Mouse (Mus musculus) adrenal gland, postnatal 36 days (tissue): ENCODE data around the gene Fcnb. TPM values are rescaled to one million over a fixed set of nuclear protein-coding genes. Genes with fewer than 3 reads are reported as not detected.

Experiments
- DNase-seq, 2 experiments: peaks; one replicate each; pipeline ENCODE4 v3.0.0; 2021; ENCODE audit warnings: mixed read lengths in 1 of 2
- total RNA-seq, 2 experiments: library from RNA; stranded (reverse); gene quantifications; 2 replicates each; pipeline ENCODE4 v1.2.3; 2021

Fcnb gene
- total RNA-seq, 2 experiments from 2014 or later = not detected

DNA sequence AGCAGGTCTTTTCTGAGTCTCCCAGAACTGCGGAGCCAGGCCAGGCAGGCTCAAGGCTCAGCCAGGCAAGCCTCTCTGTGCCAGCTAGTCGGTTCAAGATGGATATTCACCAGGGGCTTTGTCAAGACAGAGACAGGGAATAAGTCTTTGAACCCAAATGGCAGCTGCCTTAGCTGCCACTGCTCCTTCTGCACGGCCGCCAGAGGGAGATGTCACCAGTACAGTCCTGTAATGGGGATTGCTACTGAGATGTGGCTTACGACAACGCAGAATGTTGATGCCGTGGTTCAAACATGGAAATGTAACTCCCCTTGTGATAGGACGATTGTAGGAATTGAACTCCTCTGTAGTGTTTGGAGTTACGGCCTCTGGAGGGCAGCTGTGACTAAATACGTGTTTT, 1.4 kb upstream of the Fcnb start:
- peak in 1 of 2 experiments; percentile 32 for DNase-seq

DNA sequence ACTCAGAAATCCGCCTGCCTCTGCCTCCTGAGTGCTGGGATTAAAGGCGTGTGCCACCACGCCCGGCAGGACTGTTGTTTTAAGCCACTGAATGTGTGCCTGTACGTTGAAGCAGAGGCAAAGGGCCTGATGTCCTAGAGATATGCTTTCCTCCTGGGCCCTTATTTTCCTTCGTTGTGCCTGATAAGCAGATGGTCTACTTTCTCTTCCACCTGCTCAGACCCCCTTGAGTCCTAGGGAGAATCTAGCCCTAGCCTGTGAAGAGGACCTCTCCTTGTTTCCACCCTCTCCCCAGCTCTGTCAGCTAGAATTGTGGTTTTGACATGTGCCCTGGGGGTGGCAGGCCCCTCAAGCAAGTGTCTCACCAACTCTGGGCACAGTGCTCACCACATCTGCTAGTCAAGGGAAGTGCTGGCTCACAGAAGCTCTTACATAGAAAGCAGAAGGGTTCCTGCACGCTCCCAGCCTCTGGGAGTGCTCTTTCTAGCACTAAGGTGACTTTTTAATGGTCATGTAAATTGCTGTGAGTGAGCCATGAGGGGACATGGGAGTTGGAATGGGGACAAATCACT, 9.0 kb downstream of the Fcnb start:
- no peak for DNase-seq

DNA sequence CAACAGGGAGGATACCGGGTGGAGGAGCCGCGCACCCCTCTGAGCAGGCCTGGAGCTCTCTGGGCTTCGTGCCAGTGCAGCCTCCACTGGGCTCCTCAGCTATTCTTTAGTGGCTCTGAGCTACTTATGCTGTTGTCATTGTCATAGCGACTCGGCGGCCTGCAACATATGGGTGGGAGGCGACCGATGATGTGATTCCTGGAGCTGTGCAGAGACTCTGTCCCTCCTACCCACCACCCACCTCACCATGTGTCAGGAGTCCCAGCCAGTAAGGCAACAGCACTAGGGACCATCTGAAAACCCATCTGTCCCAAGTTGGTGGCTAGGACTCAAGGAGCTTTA, 16.2 kb downstream of the Fcnb start:
- no peak for DNase-seq

DNA sequence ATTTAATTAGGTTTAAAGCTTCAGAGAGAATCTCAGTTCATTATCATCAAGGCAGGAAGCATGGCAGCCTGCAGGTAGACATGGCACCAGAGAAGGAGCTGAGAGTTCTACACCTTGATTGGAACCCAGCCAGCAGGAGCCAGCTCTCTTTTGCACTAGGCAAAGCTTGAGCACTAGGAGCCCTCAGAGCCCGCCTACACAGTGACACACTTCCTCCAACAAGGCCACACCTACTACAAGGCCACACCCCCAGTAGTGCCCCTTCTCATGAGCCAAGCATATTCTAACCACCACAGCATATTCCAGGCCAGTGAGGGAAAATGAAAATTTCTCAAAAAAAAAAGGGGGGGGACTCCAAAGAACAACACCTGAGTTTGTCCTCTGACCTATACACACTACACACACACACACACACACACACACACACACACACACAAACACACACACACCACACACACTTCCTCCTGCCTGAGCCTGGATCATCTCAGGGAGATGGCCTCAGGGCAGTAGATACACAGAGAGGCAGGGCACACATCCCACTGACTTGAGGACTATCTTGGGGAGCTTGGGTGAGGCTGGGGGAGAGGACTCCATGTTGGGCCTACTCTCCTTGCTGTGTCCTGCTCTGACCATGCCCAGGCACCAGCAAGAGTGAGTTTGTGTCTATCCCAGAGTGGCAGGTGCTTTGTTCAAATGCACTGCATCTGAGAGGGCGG, 16.7 kb downstream of the Fcnb start:
- DNase-seq = no peak

DNA sequence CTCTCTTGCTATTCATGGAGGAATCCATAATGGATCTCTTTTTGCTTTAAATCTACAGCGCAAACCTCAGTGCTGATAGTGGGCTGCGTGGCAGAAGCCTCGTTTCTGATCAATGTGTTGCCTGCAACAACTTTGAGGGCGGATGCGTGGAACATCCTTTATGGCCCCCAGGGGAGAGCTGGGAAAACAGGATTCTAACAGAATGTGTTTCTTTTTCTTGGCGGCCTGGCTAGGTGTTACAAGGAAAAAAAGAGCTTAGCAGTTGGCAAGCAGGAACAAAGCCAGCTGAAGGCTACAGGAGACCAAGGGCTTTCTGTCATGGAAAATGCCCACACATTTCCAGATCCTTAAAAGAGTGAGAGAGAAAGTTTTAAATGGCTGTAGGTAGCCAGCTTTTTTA, 17.5 kb downstream of the Fcnb start:
- no peak for DNase-seq

DNA sequence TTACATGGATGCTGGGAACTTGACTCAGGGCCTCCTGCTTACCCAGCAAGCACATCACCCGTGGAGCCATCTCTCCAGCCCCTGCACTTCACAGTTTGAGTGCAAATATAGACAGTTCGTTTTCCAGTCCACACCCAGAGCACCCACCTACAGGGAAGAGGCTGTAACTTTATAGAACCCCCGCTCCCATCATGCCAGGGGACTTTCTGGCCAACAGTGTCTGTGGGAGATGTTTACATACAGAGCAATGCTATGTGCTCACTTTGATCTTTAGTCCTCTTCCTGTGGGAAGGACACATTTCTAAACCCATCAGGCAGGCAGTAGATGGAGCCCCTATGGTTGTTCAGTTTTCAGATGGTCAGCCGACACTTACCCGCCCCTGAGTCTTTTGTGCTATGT, 18.0 kb downstream of the Fcnb start:
- no peak for DNase-seq

DNA sequence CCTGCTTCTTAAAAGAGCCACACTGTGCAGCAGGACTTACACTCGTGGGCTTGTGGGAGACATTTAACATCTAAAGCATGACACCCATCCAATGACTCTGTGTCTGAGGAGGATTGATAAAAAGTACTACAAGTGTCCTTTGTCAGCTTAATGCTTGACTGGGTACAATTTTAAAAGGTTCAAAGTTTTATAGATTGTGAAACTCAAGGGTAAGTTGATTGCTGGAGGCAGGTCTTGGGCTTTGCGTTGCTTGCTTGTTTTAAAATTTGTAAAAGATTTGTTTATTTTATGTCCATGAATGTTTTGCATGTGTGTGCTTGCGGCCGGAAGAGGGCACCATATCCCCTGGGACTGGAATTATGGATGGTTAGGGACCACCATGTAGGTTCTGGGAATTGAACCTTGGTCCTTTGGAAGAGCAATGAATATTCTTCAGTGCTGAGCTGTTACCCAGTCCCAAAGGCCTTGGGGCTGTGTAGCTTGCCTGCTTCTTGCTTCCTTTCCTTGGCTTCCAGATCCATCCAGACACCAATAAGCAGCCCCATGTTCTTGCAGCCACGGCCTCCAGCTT, 19.5 kb downstream of the Fcnb start:
- DNase-seq = no peak

DNA sequence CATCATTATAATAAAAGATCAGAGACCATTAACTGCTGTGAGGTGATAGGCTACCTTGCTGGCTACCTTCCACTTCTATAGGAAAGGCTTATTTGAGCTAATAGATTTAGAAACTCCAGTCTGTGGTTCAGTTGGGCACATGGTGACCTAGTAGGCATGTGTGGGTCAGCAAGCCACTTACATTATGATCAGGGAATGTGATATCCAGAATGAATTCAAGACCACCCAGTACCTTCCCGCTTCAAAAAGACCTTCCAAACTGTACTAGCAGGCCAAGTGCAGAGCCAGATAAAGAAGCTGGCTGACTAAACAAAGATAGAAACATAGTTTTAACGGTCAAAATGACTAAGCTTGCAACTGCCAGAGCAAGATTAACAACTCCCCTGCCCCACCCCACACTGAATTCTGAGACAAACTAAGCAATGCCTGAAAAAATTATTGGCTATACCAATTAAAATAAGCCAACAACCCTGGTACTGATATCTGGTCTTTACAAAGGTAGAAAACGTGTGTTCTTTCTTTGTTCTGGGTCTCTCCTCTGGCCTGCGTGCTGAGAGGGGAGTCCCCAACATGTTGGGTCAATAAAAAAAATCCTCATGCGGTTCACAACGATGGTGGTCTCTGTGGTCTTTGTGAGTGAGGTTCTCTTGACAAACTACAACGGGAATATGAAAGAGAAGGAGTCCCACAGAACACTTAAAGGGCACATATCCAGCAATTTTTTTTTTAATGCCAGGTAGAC, 20.2 kb downstream of the Fcnb start:
- DNase-seq = no peak

DNA sequence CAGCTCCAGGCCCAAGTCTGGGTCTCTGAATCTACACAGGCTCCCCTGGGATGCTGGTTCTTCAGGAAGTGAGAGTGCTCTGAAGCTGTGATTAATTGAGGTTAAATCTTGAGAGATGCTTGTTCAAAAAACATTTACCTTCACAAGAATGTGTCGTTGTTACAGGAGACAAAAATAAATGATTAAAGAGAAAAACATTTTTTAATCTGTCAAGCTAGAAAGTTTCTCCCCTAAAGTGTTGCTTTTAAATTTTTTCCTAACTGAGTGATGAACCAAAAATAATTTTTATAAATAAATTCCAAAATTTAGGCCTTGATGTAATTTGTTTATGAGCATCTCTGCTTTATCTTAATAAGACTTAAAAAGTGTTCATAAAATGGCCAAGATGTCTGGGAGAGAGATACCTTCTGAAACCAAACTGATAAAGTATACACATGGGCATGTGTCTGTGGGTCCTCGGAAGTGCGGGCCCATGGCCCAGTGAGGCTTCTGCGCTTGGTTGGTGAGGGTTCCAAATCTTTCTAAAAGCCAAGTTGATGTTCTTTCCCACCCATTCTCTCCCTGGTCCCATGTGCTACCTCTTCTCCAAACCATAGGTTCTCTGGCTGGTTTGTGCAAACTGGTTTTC, 20.9 kb downstream of the Fcnb start:
- no peak for DNase-seq

DNA sequence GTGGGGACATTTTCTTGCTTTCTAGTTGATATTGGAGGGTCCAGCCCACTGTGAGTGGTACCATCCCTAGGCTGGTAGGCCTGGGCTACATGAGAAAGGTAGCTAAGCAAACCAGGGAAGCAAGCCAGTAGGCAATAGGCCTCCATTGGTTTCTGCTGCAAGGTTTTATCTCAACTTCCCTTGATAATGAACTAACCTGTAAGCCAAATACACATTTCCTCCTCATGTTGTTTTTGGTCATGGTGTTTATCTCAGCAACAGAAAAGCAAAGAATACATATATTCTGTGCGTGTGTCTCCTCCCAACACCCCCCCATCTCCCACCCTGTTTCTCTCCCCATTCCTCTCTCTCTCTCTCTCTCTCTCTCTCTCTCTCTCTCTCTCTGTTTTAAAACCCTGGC, 24.8 kb downstream of the Fcnb start:
- DNase-seq = no peak

DNA sequence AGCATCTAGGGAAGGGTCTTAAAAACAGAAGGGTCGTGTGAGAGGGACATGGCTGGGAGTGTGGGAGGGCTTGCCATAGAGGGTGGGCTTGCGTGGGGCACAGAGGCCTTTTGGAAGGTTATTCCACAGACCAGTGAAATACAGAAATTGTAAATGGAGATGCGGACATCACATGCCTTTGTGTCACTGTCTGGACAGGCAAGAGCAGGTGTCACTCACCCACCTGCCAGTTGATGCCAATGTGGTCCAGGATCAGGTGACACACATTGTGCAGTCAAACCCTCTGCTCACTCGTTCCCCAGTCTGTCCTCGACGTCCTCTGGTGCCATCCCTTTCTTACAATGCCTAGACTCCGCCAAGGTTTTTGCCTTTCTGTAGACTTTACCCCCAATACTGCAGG, 37.6 kb downstream of the Fcnb start:
- no peak for DNase-seq

DNA sequence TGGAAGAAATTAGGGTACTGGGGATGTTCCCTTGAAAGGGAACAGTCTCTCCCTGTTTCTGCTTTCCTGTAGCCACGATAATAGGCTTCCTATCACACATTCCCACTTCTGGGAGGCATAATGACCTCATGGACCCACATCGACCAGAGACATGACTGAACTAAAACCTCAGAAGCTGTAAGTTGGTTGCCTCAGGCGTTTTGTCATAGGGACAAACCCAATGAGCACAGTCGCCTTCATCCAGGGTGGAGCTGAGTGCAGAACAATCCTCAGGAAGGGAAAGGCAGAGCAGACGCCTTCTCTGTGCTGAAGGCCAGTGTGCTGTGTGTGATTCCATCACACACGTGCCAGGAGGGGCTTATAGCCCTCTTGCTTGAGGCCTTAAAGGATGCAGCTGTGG, 38.4 kb downstream of the Fcnb start:
- no peak for DNase-seq

DNA sequence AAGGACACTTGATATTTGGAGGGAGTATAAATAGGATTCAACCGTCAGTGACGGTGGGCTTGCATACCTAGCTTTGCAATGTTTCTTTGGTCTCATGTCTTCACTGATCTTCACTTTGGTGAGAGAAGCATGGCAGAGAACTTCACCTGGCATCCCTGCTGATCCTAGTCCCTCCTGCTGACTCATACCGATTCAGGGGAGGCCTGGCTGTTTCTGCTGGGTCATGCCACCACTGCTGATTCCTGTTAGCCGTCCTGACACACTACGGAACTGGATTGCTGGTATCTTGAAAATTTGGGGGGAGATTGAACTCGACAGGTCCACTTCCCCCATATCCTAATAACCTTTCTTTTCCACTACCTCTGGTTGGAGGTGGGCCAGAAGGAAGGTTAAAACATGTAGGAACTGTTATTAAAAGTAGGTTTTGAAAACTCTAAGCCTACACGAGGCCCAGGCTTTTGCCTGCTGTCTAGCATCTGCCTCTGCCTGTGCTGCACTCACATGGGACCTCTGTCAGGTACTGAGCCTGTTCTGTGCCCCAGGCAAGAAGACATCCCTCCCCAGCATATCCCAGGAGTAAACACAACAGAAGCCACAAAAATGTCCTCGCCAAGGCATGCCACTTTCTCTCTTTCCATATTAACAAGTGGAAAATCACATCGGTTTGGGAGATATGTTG, 39.6 kb downstream of the Fcnb start:
- no peak for DNase-seq

DNA sequence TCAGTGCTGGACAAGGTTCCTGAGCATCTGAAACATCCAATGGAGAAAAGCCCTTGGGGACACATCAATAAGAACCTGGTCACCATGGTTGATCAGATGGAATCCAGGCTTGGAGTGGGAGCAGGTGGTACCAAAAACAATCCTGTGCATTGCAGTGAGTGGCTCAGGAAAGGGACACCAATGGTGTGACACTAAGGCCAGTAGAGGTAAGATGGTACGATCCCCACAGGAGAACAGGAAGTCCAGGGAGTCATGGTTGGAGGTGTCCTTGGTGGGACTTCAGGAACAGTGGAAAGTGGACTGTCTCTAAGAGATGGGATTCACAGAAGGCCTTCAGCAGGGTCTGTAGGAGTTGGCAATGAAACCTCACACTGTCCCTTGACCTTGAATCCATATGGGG, 44.2 kb downstream of the Fcnb start:
- DNase-seq = no peak

DNA sequence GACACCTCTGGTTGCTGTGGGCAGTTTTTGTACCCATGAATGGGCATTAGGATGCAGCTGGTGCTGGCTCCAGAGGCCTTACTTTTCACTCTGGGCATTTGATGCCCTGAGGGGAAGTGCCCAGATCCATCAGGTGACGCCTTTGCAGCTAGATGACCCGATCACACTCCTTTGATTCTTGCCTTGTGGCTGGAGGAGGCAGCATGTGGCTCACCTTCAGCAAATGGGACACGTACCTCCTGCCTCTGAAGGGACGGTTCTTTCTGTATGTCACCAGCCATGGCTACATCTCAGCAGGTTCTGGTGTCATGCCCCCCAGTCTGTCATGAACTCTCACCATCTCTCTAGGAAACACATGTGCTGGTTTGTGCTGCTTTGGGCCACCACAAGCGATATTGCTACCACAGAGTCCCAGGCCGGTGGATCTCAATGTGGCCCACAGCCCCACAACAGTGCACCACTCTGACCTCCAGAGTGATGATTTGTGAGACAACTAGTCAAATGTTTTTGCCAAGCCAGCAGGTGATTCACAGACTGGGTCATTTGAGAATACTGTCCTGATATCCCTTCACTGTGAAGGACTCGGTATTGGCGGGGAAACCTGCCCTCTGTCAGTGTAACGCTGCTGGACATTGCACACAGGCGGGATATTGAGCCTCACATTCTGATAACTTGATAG, 44.9 kb downstream of the Fcnb start:
- peak; percentile 26 to 48 for DNase-seq

DNA sequence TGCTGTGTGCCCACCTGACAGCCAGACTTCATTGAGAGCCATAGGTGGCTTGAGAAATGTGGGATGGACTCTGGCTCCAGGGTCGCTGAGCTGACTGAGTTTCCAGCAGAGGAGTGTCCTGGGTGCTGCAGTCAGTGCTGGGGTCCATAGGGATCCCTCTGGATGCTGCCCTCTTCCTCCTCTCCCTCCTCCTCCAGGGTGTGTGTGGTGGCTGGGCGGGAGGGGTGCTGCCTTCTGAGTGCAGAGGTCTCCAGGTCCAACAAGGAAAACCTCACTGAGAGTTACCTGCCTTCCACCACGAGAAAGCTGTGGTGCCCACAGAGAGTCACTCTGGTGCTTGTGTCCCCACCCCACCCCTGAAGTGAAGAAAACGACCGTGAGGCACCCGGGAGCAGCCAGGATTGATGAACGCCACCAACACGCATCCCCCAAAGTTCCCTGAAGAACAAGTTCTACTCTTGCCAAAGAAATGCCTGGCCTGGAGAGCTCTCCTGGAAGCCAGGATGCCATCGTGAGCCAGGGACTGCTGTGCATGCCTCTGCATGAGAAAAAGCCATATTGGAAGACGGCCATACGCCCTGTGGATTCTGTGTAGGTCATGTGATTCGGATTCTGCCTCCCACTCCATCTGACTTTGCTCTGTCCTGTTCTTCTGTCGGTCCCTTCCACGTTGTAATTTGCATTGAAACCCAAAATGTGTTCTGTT, 46.1 kb downstream of the Fcnb start:
- DNase-seq = peak in 1 of 2 experiments; percentile 22

DNA sequence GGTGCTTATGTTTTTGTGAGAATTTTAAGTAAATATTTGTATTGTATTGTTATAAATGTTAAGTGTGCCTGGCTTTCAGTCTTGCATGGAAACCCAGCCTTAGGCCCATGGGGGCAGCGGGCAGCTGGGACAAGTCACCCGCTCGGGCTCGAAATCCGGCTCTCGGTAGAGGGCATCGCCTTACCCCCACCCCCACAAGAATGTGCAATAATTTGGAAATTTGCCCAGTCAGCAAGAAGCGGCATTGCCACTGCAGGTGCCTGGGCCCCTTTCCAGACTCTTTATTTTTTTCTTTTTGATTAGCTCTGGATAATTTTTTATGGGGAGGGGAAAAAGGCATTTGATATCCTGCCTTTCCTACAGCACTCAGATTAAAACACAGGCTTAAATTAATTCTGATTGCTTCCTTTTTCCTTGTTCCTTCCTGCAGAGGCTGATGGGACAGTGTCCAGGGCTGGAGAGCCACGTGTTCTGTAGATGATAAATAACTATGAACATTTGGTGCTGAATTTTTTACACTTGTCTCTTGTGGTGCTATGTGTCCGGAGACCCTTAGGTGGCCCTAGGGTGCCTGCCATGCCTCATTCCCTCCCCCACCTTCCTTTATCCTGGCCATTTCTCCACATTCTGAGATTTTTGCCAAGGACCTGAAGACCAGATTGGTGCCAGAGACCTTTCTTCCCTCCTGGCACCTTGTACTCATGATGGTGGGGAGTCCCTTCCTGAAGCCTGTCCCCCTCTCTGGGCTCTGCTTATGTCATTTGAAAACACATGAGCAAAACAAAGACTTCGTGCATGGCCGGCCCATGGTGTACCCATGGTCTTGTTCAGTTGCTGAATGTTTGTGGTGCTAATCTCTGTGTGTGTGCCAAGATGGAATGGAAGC, 46.9 kb downstream of the Fcnb start:
- peak in 1 of 2 experiments; percentile 42 for DNase-seq

DNA sequence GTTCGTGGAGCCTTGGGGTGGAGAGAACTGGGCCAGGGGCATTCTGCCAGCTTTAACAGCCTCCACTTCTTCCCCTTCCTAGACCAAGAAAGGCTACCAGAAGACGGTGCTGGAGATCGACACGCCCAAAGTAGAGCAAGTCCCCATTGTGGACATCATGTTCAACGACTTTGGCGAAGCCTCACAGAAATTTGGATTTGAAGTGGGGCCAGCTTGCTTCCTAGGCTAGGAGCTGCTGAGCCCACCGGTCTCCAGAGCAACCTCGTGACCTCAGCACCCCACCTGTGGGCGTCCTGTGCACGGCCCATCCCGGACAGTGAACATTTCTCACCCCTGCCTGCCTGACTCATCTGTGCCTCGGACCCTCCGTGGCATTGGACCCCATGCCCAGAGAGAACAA, 47.9 kb downstream of the Fcnb start:
- DNase-seq = no peak

DNA sequence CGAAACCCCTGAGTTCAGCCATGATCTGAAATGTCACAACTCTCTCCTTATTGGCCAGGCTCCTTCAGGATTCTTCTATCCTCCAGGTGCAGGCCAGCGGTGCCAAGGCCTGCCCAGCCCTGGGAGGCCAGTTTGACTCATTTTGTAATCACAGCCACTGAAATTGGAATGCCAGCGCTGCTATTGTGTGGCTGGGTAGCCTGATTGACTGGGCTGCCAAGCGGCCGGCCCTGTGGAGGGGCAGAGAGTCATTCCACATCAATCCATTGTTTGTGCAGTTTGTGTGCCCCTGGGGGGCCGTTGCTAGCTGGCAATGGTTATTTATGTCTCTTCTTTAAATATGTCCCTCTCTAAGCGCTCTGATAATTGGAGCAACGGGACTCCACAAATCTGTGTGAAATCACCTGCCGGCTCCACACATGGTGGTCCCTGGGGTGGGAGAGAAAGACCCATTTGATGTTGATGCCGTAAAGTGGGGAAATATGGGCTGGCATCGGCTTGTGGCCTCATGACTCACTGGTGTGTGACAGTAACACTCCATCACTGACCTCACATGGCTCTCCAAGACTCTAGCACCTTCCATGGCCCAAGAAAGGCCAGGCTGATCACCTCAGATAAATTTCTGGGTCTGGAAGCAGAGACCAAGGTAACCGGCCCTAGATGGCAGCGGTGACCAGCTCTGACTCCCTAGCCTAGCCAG, 50.5 kb downstream of the Fcnb start:
- peak; percentile 50 to 61 for DNase-seq
